ENCODE assay signal across 14 mouse cellular contexts in the genomic region with DNA sequence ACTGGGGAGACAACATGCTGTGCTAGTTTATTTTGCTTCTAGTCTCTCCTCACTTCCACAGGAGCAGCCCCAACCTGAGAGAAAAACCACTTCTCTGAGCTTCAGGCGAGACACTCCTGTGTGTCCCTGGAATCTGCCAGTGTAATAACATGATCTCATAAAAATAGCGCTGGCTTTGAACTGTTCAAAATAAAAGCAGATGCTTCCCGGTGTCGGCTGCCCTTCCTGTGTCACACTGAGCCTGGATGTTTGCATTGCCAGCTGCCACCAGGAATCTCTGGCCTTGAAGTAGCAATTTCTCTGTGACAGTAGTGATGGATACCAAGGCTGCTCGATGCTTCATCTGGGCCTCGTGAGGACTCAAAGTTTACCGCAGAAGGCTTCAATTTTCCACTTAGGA.
A peak's percentile ranks its signal among the peaks of the same experiment; 100 is the strongest.
DNase-seq lines count a peak whose midpoint lies in the region; ATAC-seq lines count a peak whose summit lies in the region.
"Had no signal": no experiment of that assay in that cellular context is flagged by ENCODE, and none has a peak within 500 bp of the region (broad histone marks: within the 10 kb centered on the region; RNA-seq: fewer than 3 reads in every experiment).

No protein-coding gene starts in this region.

- intact Hi-C loops in heart, postnatal 25 days (cut with DNase I), result no loop called here

- no peak overlapping the region for H3K4me2 ChIP-seq in heart, embryonic 16.5 days (ENCODE audit: low read depth, low read length)
- H3K4me2 ChIP-seq: embryonic facial prominence, embryonic 13.5 days; heart, embryonic 12.5 days had no signal

- H3K27ac ChIP-seq in heart, embryonic 16.5 days (ENCODE audit: low read length), result no peak overlapping the region
- H3K27ac ChIP-seq: embryonic facial prominence, embryonic 13.5 days; macrophage had no signal

- H3K9ac ChIP-seq in heart, embryonic 16.5 days (ENCODE audit: low read length), result 0 out of 2 replicates have a peak overlapping the region, but pooled peaks have one; percentile 5
- H3K9ac ChIP-seq: embryonic facial prominence, embryonic 13.5 days; heart, embryonic 12.5 days had no signal

- no peaks in the 10 kb centered on the region for H3K27me3 ChIP-seq in heart, embryonic 16.5 days (ENCODE audit: control insufficient read depth, insufficient read depth, low read length)
- H3K27me3 ChIP-seq: embryonic facial prominence, embryonic 13.5 days; heart, embryonic 12.5 days had no signal

- H3K36me3 ChIP-seq in heart, embryonic 16.5 days (ENCODE audit: control insufficient read depth, insufficient read depth), result no peaks in the 10 kb centered on the region
- H3K36me3 ChIP-seq: embryonic facial prominence, embryonic 13.5 days had no signal

- H3K4me1 ChIP-seq in heart, embryonic 16.5 days (ENCODE audit: control insufficient read depth, insufficient read depth, low read length), result peaks cover 14% of the 10 kb centered on the region

- DNase-seq in heart, postnatal 25 days (ENCODE audit: low spot score), result no peak
- DNase-seq in adrenal gland, postnatal 10 days, result peak; percentile 38
- DNase-seq in embryo, embryonic 10.5 days (ENCODE audit: low spot score), result peak; percentile 59
- DNase-seq in kidney, postnatal 10 days, result peak; percentile 33
- DNase-seq in c-Kit-positive CD71-positive TER-119-positive erythroid progenitor cells, embryonic 14.5 days (ENCODE audit: low spot score), result no peak
- DNase-seq in layer of hippocampus, postnatal 10 days (ENCODE audit: low spot score in 2 of 2), result no peak
- no peak for DNase-seq in right cerebral cortex, postnatal 25 days
- DNase-seq: right cerebral cortex, adult 18-20 months had no signal

- H3K4me3 ChIP-seq in heart, embryonic 16.5 days (ENCODE audit: low read length), result no peak overlapping the region
- H3K4me3 ChIP-seq: embryonic facial prominence, embryonic 13.5 days; heart, embryonic 12.5 days had no signal

- no peaks in the 10 kb centered on the region for H3K9me3 ChIP-seq in heart, embryonic 16.5 days (replicated peaks; ENCODE audit: control insufficient read depth, low read length)
- H3K9me3 ChIP-seq: embryonic facial prominence, embryonic 13.5 days; heart, embryonic 12.5 days had no signal

- ATAC-seq in heart, embryonic 16.5 days (replicated peaks; ENCODE audit: extremely low read depth, insufficient read depth, low FRiP score), result no peak
- ATAC-seq: CD4-positive, CD25-positive, alpha-beta regulatory T cell, adult 4 months; Patski had no signal

- 23% methylated on average over 7 of the region's 7 CpGs for WGBS in heart, embryonic 16.5 days

Comparison
In these comparisons a context has a peak if more than half of its experiments do, and no peak if none do; other contexts are left out.
1. DNase-seq: peak in adrenal gland, postnatal 10 days (single experiment), embryo, embryonic 10.5 days (single experiment) and kidney, postnatal 10 days (single experiment); none in heart, postnatal 25 days (single experiment), c-Kit-positive CD71-positive TER-119-positive erythroid progenitor cells, embryonic 14.5 days (single experiment), layer of hippocampus, postnatal 10 days (0 of 2) and right cerebral cortex, postnatal 25 days (single experiment).